Mouse (Mus musculus) bone marrow macrophage, adult 2 months (primary cell): ENCODE results near the gene Nfil3.

Experiments used
- CTCF ChIP-seq: IDR thresholded peaks from 2 replicates; pipeline ENCODE4 v1.5.1; 2012; ENCODE audit warnings: low read depth, mild to moderate bottlenecking, low read length, moderate library complexity
- POLR2A ChIP-seq: IDR thresholded peaks from 2 replicates; pipeline ENCODE4 v1.6.1; 2012; ENCODE audit warnings: mild to moderate bottlenecking, low read depth, low read length, borderline replicate concordance

GRCm38 (mm10) chr13:53008489-53009184, 27.8 kb upstream of the Nfil3 start:
- TF ChIP-seq CTCF = no peak
- TF ChIP-seq POLR2A = no peak
